Mouse (Mus musculus) CH12.LX (cell line): ENCODE measurements around the gene Arl15. TPM values are rescaled to one million over a fixed set of nuclear protein-coding genes. Genes with fewer than 3 reads are reported as not detected.

ENCODE experiments used
- DNase-seq: peaks from one replicate; pipeline ENCODE4 v3.0.0-alpha.2; 2013; ENCODE audit errors: extremely low read depth
- H3K27ac ChIP-seq: 2 replicates; pipeline ENCODE4 v1.5.1; 2012; ENCODE audit warnings: low read depth, mild to moderate bottlenecking, control low read depth, moderate library complexity; ENCODE audit not compliant: insufficient read depth
- H3K27me3 ChIP-seq: replicated peaks from 2 replicates; pipeline ENCODE3; 2012; ENCODE audit warnings: inconsistent platforms
- H3K36me3 ChIP-seq, 2 experiments: replicated peaks in 1 of 2; 2 replicates each; pipeline versions ENCODE3 to v1.6.1; 2012; ENCODE audit warnings: inconsistent platforms in 1 of 2, low read length in 1 of 2, mild to moderate bottlenecking in 1 of 2, mixed read lengths in 1 of 2, moderate library complexity in 1 of 2; ENCODE audit not compliant: control insufficient read depth in 1 of 2, insufficient read depth in 1 of 2
- H3K4me1 ChIP-seq, 2 experiments: 2 replicates each; pipeline ENCODE4 v1.6.1; 2012; ENCODE audit warnings: inconsistent platforms in 1 of 2, moderate library complexity in 1 of 2; ENCODE audit not compliant: insufficient read depth in 2 of 2, control insufficient read depth in 1 of 2
- H3K4me2 ChIP-seq: 2 replicates; pipeline ENCODE4 v1.6.1; 2012; ENCODE audit warnings: low read depth, mild to moderate bottlenecking, control low read depth; ENCODE audit not compliant: poor library complexity, insufficient read depth, severe bottlenecking
- H3K4me3 ChIP-seq, 3 experiments: fragments of 150-350 bp in 1 of 3; sonication (generic) in 1 of 3; replicated peaks in 1 of 3; 2 replicates each; pipeline versions ENCODE3 to v1.5.1; 2011 to 2012; ENCODE audit warnings: low read depth in 2 of 3, low read length in 2 of 3, mild to moderate bottlenecking in 2 of 3, moderate library complexity in 2 of 3, control low read depth in 1 of 3, improper control_type of control experiment in 1 of 3, inconsistent platforms in 1 of 3, mixed read lengths in 1 of 3; ENCODE audit not compliant: poor library complexity in 1 of 3
- H3K79me2 ChIP-seq: replicated peaks from 2 replicates; pipeline ENCODE4 v1.6.1; 2012; ENCODE audit warnings: mild to moderate bottlenecking, moderate library complexity; ENCODE audit not compliant: control insufficient read depth, poor library complexity, insufficient read depth, severe bottlenecking; ENCODE audit errors: extremely low read depth
- H3K9ac ChIP-seq: 2 replicates; pipeline ENCODE4 v1.6.1; 2012; ENCODE audit warnings: low read depth, mild to moderate bottlenecking, control low read depth, moderate library complexity; ENCODE audit not compliant: insufficient read depth
- H3K9me3 ChIP-seq: replicated peaks from 2 replicates; pipeline ENCODE3; 2012; ENCODE audit warnings: low read length, inconsistent platforms, mixed read lengths
- BHLHE40 ChIP-seq: IDR thresholded peaks from 2 replicates; pipeline ENCODE4 v1.6.1; 2011; ENCODE audit warnings: mild to moderate bottlenecking, low read depth, low read length, improper control_type of control experiment
- CHD1 ChIP-seq: IDR thresholded peaks from 2 replicates; pipeline ENCODE4 v1.6.1; 2012; ENCODE audit warnings: low read depth, low read length, improper control_type of control experiment, inconsistent platforms
- E2F4 ChIP-seq: IDR thresholded peaks from 2 replicates; pipeline ENCODE4 v1.6.1; 2011; ENCODE audit warnings: low read depth, low read length, improper control_type of control experiment; ENCODE audit not compliant: insufficient replicate concordance
- EP300 ChIP-seq: IDR thresholded peaks from 2 replicates; pipeline ENCODE4 v1.6.1; 2011; ENCODE audit warnings: low read length, improper control_type of control experiment
- GABPA ChIP-seq: IDR thresholded peaks from 2 replicates; pipeline ENCODE4 v1.6.1; 2012; ENCODE audit warnings: low read depth, low read length, improper control_type of control experiment, inconsistent platforms; ENCODE audit not compliant: insufficient replicate concordance
- HCFC1 ChIP-seq: IDR thresholded peaks from 2 replicates; pipeline ENCODE4 v1.6.1; 2012; ENCODE audit warnings: low read depth, mild to moderate bottlenecking, inconsistent platforms, low read length, improper control_type of control experiment
- IRF4 ChIP-seq: IDR thresholded peaks from 2 replicates; pipeline ENCODE4 v1.6.1; 2014; ENCODE audit warnings: low read depth, mild to moderate bottlenecking, inconsistent platforms, low read length, improper control_type of control experiment
- JUND ChIP-seq: conservative IDR thresholded peaks from 2 replicates; pipeline ENCODE4 v1.6.1; 2011; ENCODE audit warnings: low read depth, low read length, improper control_type of control experiment
- KAT2A ChIP-seq: IDR thresholded peaks from 2 replicates; pipeline ENCODE4 v1.6.1; 2012; ENCODE audit warnings: low read length, improper control_type of control experiment, inconsistent platforms; ENCODE audit not compliant: insufficient replicate concordance
- MAZ ChIP-seq: IDR thresholded peaks from 2 replicates; pipeline ENCODE4 v1.6.1; 2012; ENCODE audit warnings: low read depth, mild to moderate bottlenecking, inconsistent platforms, low read length, improper control_type of control experiment, moderate library complexity
- MYC ChIP-seq: IDR thresholded peaks from 2 replicates; pipeline ENCODE4 v1.6.1; 2011; ENCODE audit warnings: low read depth, mild to moderate bottlenecking, improper control_type of control experiment, low read length
- NELFE ChIP-seq: IDR thresholded peaks from 2 replicates; pipeline ENCODE4 v1.6.1; 2011; ENCODE audit warnings: low read depth, low read length, improper control_type of control experiment
- NRF1 ChIP-seq: IDR thresholded peaks from 2 replicates; pipeline ENCODE4 v1.6.1; 2014; ENCODE audit warnings: low read depth, mild to moderate bottlenecking, inconsistent platforms, low read length, improper control_type of control experiment, moderate library complexity
- PAX5 ChIP-seq: IDR thresholded peaks from 2 replicates; pipeline ENCODE4 v1.6.1; 2012; ENCODE audit warnings: low read length, inconsistent platforms, mixed read lengths
- POLR2A ChIP-seq: IDR thresholded peaks from 2 replicates; pipeline ENCODE4 v1.6.1; 2011; ENCODE audit warnings: low read depth, mild to moderate bottlenecking, improper control_type of control experiment, low read length
- RCOR1 ChIP-seq: conservative IDR thresholded peaks from 2 replicates; pipeline ENCODE4 v1.6.1; 2012; ENCODE audit warnings: low read depth, mild to moderate bottlenecking, inconsistent platforms, low read length, improper control_type of control experiment
- SIN3A ChIP-seq: IDR thresholded peaks from 2 replicates; pipeline ENCODE4 v1.6.1; 2012; ENCODE audit warnings: low read length, improper control_type of control experiment, inconsistent platforms
- TBP ChIP-seq: conservative IDR thresholded peaks from 2 replicates; pipeline ENCODE4 v1.6.1; 2011; ENCODE audit warnings: low read depth, low read length, improper control_type of control experiment
- USF1 ChIP-seq: IDR thresholded peaks from 2 replicates; pipeline ENCODE4 v1.6.1; 2014; ENCODE audit warnings: low read depth, mild to moderate bottlenecking, inconsistent platforms, low read length, improper control_type of control experiment
- ZC3H11A ChIP-seq: IDR thresholded peaks from 2 replicates; pipeline ENCODE4 v1.6.1; 2012; ENCODE audit warnings: low read depth, mild to moderate bottlenecking, inconsistent platforms, low read length, improper control_type of control experiment
- ZKSCAN1 ChIP-seq: IDR thresholded peaks from 2 replicates; pipeline ENCODE4 v1.6.1; 2012; ENCODE audit warnings: low read depth, inconsistent platforms, low read length, improper control_type of control experiment, borderline replicate concordance
- ZMIZ1 ChIP-seq: IDR thresholded peaks from 2 replicates; pipeline ENCODE4 v1.6.1; 2012; ENCODE audit warnings: low read depth, mild to moderate bottlenecking, inconsistent platforms, low read length, improper control_type of control experiment
- ZNF384 ChIP-seq: IDR thresholded peaks from 2 replicates; pipeline ENCODE4 v1.6.1; 2012; ENCODE audit warnings: low read depth, low read length, improper control_type of control experiment, inconsistent platforms
- dilution Hi-C: fragments of 300-500 bp; cut with MboI; formaldehyde crosslinking; loops from 2 replicates; pipeline ENCODE4 v1.14.3; 2020; ENCODE audit warnings: low sequenced_read_pairs; ENCODE audit not compliant: extremely low pct_unique_long_range_greater_than_20kb, extremely low pct_ligation_motif_present
- in situ Hi-C: fragments of 300-500 bp; cut with MboI; formaldehyde crosslinking; loops from 3 replicates; pipeline ENCODE4 v1.14.3; 2019; ENCODE audit warnings: low sequenced_read_pairs, low pct_ligation_motif_present, low pct_unique_long_range_greater_than_20kb, mixed read lengths
- polyA plus RNA-seq: library from polyadenylated mRNA; unstranded; fragments of >175 nt; gene quantifications from 2 replicates; pipeline ENCODE4 v1.2.1, GENCODE M21; 2012; ENCODE audit warnings: low read depth; ENCODE audit not compliant: insufficient read length
- total RNA-seq, 2 experiments: library from RNA; depleted of rRNA; stranded (reverse); fragments of 300-350 nt in 1 of 2; fragments of >200 nt in 1 of 2; gene quantifications; 2 replicates each; pipeline ENCODE4 v1.2.3; 2012 to 2014

Arl15 gene
- total and polyA plus RNA-seq, 3 experiments, result 2.2 to 5.2 (median 4.8) TPM

- H3K4me2 ChIP-seq, result no peak overlapping the region
- DNase-seq, result no peak
- H3K79me2 ChIP-seq, result no peaks in the 10 kb centered on the region
- H3K9ac ChIP-seq, result no peak overlapping the region
- no peaks in the 10 kb centered on the region for H3K27me3 ChIP-seq
- H3K36me3 ChIP-seq, result peaks cover 0 to 2% of the 10 kb centered on the region in 2 experiments
- in situ Hi-C loops (no loop called here), dilution Hi-C loops (no loop called here)
- no peak overlapping the region for H3K4me3 ChIP-seq
- no peaks in the 10 kb centered on the region for H3K4me1 ChIP-seq
- no peaks in the 10 kb centered on the region for H3K9me3 ChIP-seq
- TF ChIP-seq ZC3H11A (no peak), PAX5 (no peak), IRF4 (no peak), RCOR1 (no peak), SIN3A (no peak), MAZ (no peak), GABPA (no peak), MYC (no peak), NRF1 (no peak), USF1 (no peak), BHLHE40 (no peak), JUND (no peak)
- H3K27ac ChIP-seq, result no peak overlapping the region
Measured at GRCm38 (mm10) chr13:114064069-114064468, 269.8 kb downstream of the Arl15 start.

- H3K4me2 ChIP-seq, result no peak overlapping the region
- H3K27ac ChIP-seq, result no peak overlapping the region
- no peak overlapping the region for H3K9ac ChIP-seq
- H3K4me3 ChIP-seq, result no peak overlapping the region
- no peaks in the 10 kb centered on the region for H3K27me3 ChIP-seq
- DNase-seq, result no peak
- dilution Hi-C loops (no loop called here), in situ Hi-C loops (no loop called here)
- TF ChIP-seq GABPA (no peak), CHD1 (no peak), ZMIZ1 (no peak), HCFC1 (no peak), USF1 (no peak), TBP (no peak), JUND (no peak), NELFE (no peak), NRF1 (no peak), POLR2A (no peak), MAZ (no peak), KAT2A (no peak), RCOR1 (no peak), ZNF384 (no peak), E2F4 (no peak), EP300 (no peak), ZKSCAN1 (no peak)
- no peaks in the 10 kb centered on the region for H3K9me3 ChIP-seq
- peaks cover 0 to 2% of the 10 kb centered on the region in 2 experiments for H3K36me3 ChIP-seq
- no peaks in the 10 kb centered on the region for H3K4me1 ChIP-seq
- H3K79me2 ChIP-seq, result no peaks in the 10 kb centered on the region
Measured at GRCm38 (mm10) chr13:114065012-114065411, 270.7 kb downstream of the Arl15 start.
